Mouse (Mus musculus): ENCODE measurements around the gene Pfdn6. TPM values are rescaled to one million over a fixed set of nuclear protein-coding genes. Genes with fewer than 3 reads are reported as not detected.
A peak's percentile ranks its signal among the peaks of the same experiment; 100 is the strongest.
"Not testable (repeated sequence)": the region's sequence is repeated elsewhere in the genome, so short reads cannot be mapped to it uniquely, and the experiment has no call there.

Gene Pfdn6
- polyA plus RNA-seq, 1 experiment, result 130 TPM

DNA sequence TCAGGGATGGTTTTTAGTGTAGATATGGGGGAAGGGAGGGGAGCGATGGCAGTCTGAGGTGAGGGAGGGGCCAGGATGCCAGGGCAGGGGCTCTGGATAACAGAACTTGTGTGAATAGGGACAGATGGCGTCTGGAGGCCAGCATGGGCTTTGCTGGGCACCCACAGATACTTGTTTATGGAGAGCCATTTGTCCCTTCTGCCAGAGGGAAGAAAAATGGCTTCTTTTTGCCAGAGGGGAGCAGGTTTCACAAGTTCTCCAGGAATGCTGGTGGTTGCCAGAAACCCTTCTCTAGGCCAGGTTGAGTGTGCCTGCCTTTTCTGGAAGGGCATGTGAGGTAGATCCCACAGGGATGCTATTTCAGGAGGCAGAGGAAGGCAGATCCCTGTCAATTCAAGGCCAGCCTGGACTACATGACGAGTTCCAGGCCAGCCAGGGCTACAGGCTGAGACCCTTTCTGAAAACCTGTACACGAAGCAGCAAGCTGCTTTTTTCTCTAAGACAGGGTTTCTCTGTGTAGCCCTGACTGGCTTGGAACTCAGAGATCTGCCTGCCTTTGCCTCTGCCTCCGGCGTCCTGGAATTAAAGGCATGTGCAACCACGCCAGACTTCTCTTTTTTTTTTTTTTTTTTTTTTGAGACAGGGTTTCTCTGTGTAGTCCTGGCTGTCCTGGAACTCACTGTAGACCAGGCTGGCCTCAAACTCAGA lies 39.7 kb downstream of the Pfdn6 start:
- no peak for DNase-seq (ENCODE audit: extremely low spot score in 1 of 2, low spot score in 1 of 2)

DNA sequence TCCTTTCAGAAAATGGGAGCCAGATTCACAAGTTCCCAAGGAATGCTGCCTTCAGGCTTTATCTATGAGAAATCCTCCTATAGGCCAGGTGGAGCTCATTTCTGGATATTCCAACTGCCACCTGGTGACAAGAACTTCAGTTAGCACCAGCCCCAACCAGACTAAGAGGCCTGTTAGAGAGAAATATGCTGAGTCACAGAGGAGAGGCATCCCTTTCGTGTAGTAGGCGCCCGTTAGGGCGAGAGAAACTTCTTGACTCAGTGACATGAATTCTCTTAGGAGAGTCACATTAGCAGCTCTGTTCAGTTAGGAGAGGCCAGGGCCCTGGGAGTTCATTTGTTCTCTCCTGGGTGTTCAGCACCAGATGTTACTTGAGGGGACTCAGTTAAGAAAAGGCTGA lies 40.5 kb downstream of the Pfdn6 start:
- DNase-seq (ENCODE audit: extremely low spot score in 1 of 2, low spot score in 1 of 2), result no peak

DNA sequence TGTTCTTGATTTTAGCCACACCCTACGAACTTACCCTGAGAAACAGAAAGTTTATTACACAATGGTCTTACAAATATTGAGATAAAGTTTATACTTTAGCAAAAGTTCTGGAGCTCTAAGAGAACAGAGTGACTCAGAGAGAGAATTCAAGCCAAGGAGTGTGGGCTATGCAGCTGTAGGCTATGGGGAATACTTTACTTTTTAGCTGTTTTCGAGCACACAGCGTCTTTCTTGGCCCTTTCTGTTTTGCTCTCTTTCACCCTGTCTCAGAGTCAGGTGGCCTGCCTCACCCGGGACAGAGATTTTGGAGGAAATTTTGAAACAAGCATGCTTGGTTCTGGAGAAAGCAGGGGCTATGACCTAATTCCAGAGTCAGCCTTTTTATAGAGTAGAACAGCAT lies 42.0 kb downstream of the Pfdn6 start:
- DNase-seq (ENCODE audit: extremely low spot score in 1 of 2, low spot score in 1 of 2), result not testable (repeated sequence)

DNA sequence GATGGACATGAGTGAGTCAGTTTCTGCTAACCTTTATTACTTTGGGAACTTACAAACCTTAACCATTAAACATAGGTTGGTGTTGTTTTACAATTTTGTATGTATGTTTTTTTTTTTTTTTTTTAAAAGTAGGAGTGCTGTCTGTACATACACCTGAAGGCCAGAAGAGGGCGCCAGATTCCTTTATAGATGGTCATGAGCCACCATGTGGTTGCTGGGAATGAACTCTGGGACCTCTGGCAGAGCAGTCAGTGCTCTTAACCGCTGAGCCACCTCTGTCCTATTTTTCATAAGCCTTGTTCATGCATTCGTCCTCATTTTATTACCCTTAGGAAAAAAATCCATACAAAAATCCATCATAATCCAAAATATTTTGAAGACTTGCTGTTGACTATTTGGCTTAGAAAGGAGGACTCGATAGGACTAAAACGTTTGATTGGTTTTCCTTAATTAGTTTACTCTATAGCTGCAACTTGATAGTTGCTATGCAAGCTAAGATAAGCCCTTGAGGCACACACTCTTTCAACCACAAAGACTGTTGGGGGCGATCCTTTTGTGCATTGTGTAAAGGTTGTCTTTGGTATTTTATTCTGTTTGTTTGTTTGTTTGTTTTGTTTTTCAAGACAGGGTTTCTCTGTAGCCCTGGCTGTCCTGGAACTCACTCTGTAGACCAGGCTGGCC lies 42.9 kb downstream of the Pfdn6 start:
- no peak for DNase-seq (ENCODE audit: extremely low spot score in 1 of 2, low spot score in 1 of 2)

DNA sequence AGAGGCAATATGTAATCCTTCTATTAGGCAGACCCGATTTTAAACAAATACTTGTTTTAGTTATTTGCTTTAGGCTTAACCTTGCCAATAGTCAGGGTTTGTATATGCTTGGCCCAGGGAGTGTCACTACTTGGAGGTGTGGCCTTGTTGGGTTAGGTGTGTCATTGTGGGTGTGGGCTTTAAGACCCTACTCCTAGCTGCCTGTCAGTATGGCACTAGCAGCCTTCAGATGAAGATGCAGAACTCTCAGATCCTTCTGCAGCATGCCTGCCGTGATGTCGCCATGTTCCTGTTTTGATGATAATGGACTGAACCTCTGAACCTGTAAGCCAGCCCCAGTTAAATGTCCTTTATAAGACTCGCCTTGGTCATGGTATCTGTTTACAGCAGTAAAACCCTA lies 47.1 kb downstream of the Pfdn6 start:
- DNase-seq (ENCODE audit: extremely low spot score in 1 of 2, low spot score in 1 of 2), result not testable (repeated sequence)

DNA sequence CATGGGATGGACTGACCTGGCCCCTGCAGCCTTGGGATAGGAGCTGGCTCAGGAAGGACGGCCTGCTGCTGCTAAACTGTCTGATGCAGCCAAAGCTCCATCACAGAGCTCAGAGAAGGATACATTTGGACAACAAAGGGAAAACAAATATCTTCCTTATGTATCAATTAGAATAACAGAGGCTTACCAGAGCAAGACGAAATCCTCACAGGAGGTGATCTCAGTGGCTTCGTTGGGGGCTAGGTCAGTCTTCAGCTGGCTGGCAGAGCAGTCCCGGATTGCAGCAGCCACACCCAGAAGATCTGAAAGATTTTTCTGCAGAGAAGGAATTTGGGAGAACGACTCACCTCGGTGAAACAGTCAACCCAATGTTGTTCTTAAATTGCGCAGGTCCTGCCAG lies 47.7 kb downstream of the Pfdn6 start:
- DNase-seq (ENCODE audit: extremely low spot score in 1 of 2, low spot score in 1 of 2), result no peak

DNA sequence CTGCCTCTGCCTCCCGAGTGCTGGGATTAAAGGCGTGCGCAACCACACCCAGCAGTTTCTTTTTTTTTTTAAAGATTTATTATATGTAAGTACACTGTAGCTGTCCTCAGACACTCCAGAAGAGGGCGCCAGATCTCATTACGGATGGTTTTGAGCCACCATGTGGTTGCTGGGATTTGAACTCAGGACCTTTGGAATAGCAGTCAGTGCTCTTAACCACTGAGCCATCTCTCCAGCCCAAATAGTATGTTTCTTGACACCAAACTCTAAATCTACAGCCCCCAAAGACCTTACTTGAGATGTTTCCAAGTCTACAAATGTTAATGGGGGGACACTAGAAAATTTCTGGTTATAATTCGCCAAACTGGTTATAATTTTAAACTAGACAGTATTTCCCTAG lies 48.3 kb downstream of the Pfdn6 start:
- DNase-seq (ENCODE audit: extremely low spot score in 1 of 2, low spot score in 1 of 2), result not testable (repeated sequence)

DNA sequence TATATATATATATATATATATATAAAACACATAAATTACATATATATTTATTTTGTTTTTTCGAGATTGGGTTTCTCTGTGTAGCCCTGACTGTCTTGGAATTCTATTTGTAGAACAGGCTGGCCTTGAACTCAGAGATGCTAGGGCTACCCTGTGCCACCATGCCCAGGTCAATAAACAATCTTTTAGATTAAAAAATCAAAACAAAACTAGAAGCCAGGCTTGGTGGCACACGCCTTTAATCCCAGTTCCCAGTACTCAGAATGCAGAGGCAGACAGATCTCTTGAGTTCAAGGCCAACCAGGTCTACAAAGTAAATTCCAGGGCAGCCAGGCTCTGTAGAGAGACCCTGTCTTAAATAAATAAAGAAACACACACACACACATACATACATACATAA lies 48.8 kb downstream of the Pfdn6 start:
- no peak for DNase-seq (ENCODE audit: extremely low spot score in 1 of 2, low spot score in 1 of 2)

DNA sequence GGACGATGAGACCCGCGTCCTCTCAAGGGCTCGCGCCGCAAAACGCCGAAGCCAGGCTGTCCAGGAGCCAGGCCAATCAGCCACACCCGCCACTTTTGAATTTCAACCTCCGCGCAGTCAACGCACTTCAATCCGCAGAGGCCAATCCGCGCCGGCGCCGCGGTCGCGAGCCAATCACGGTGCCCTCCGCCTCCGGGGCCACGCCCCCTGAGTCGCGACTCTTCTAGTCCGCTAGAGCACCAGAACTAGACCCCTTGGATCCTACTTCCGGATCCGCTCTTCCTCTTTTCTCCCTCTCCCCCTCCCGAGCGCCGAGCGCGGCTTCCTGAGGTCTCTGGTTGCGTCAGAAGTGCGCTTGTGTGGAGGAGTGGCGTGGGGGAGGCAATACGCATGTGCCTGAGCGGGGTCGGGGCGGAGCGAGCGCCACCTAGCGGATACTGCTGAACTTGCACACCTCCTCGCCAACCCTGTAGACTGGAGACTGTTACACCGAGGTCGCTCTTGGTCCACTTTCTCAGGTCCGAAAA lies 49.5 kb downstream of the Pfdn6 start, which contains the start of gene Kifc1:
TSS of gene Kifc1 (minus strand) at position 129 of the 527 bp plus-strand sequence.
- DNase-seq (ENCODE audit: extremely low spot score in 1 of 2, low spot score in 1 of 2), result peak; percentile 99 to 100

DNA sequence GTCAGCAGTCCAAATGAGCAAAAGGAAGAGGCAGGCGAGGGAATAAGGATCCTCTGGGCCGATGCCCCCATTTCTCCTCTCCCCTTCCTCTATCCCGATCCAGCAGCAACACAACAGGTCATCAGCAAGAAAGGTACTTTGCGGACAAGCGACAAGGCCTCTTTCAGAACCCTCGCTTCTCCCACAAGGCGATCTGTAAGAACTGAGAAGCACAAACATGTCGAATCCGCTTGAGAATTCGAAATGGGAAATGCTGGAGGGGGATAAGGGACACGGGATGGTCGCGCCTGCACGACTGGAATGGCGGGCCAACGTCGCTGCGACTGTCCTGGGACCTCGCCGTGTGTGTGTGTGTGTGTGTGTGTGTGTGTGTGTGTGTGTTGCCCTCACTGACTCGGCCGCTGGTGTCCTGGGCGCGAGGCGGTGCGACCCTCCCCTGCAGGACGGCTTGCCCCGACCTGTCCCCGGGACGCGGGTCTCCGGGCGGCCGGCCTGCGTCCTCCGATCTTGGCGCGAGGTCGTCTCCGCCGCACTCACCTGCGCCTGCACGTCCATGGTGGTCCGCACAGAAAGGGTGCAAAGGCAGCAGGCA lies 50.1 kb downstream of the Pfdn6 start:
- not testable (repeated sequence) for DNase-seq (ENCODE audit: extremely low spot score in 1 of 2, low spot score in 1 of 2)

Other genes starting within 250 kb of the Pfdn6 start
- 104 and 117 TPM in 2 replicates for gene March2, start 221.7 kb downstream of the Pfdn6 start, polyA plus RNA-seq (2012; rRNA removed)
- 461 and 466 TPM in 2 replicates for gene Rab11b, start 179.8 kb downstream of the Pfdn6 start, polyA plus RNA-seq (2012; rRNA removed)
- 4.2 and 4.4 TPM in 2 replicates for gene Angptl4, start 158.5 kb downstream of the Pfdn6 start, polyA plus RNA-seq (2012; rRNA removed)
- gene Kank3, start 129.8 kb downstream of the Pfdn6 start, polyA plus RNA-seq (2012; rRNA removed), result 171 and 180 TPM in 2 replicates
- gene Rps28, start 115.8 kb downstream of the Pfdn6 start, polyA plus RNA-seq (2012; rRNA removed), result 683 and 811 TPM in 2 replicates
- gene Ndufa7, start 115.8 kb downstream of the Pfdn6 start, polyA plus RNA-seq (2012; rRNA removed), result 316 and 318 TPM in 2 replicates
- gene Cd320, start 97.3 kb downstream of the Pfdn6 start, polyA plus RNA-seq (2012; rRNA removed), result 30.1 and 31.8 TPM in 2 replicates
- gene Gm7029, start 66.5 kb downstream of the Pfdn6 start, polyA plus RNA-seq (2012; rRNA removed), result not detected in 2 replicates
- 2.5 and 2.6 TPM in 2 replicates for gene Kifc1, start 49.7 kb downstream of the Pfdn6 start, polyA plus RNA-seq (2012; rRNA removed)
- 1.3 and 1.5 TPM in 2 replicates for gene Platr17, start 35.2 kb downstream of the Pfdn6 start, polyA plus RNA-seq (2012; rRNA removed)
- 26.4 and 27.2 TPM in 2 replicates for gene Daxx, start 30.9 kb downstream of the Pfdn6 start, polyA plus RNA-seq (2012; rRNA removed)
- 25.4 and 28.5 TPM in 2 replicates for gene Tapbp, start 24.4 kb downstream of the Pfdn6 start, polyA plus RNA-seq (2012; rRNA removed)
- gene Zbtb22, start 24.4 kb downstream of the Pfdn6 start, polyA plus RNA-seq (2012; rRNA removed), result 29.9 and 33.4 TPM in 2 replicates
- gene Rgl2, start 10.8 kb downstream of the Pfdn6 start, polyA plus RNA-seq (2012; rRNA removed), result 154 and 161 TPM in 2 replicates
- gene Wdr46, start 317 bp upstream of the Pfdn6 start, polyA plus RNA-seq (2012; rRNA removed), result 13.3 and 13.7 TPM in 2 replicates
- gene B3galt4, start 11.1 kb upstream of the Pfdn6 start, polyA plus RNA-seq (2012; rRNA removed), result 6.9 and 7.5 TPM in 2 replicates
- 69.5 and 70.5 TPM in 2 replicates for gene Vps52, start 15.5 kb upstream of the Pfdn6 start, polyA plus RNA-seq (2012; rRNA removed)
- 488 and 518 TPM in 2 replicates for gene Rps18, start 15.7 kb upstream of the Pfdn6 start, polyA plus RNA-seq (2012; rRNA removed)
- gene H2-K1, start 60.0 kb upstream of the Pfdn6 start, polyA plus RNA-seq (2012; rRNA removed), result 75.5 and 94.5 TPM in 2 replicates
- 80.9 and 89.6 TPM in 2 replicates for gene Ring1, start 84.3 kb upstream of the Pfdn6 start, polyA plus RNA-seq (2012; rRNA removed)
- gene H2-Ke6, start 87.7 kb upstream of the Pfdn6 start, polyA plus RNA-seq (2012; rRNA removed), result 84.6 and 87.2 TPM in 2 replicates
- gene Slc39a7, start 91.3 kb upstream of the Pfdn6 start, polyA plus RNA-seq (2012; rRNA removed), result 101 and 102 TPM in 2 replicates
- 69.5 and 79.4 TPM in 2 replicates for gene Rxrb, start 91.5 kb upstream of the Pfdn6 start, polyA plus RNA-seq (2012; rRNA removed)
- 10.0 and 10.7 TPM in 2 replicates for gene Col11a2, start 99.1 kb upstream of the Pfdn6 start, polyA plus RNA-seq (2012; rRNA removed)
- gene H2-Oa, start 152.0 kb upstream of the Pfdn6 start, polyA plus RNA-seq (2012; rRNA removed), result 1.1 and 1.2 TPM in 2 replicates
- gene H2-DMa, start 179.2 kb upstream of the Pfdn6 start, polyA plus RNA-seq (2012; rRNA removed), result 26.3 and 26.8 TPM in 2 replicates
- 167 and 194 TPM in 2 replicates for gene Brd2, start 182.3 kb upstream of the Pfdn6 start, polyA plus RNA-seq (2012; rRNA removed)
- 0.99 and 1.1 TPM in 2 replicates for gene H2-DMb2, start 203.0 kb upstream of the Pfdn6 start, polyA plus RNA-seq (2012; rRNA removed)
- gene H2-DMb1, start 212.7 kb upstream of the Pfdn6 start, polyA plus RNA-seq (2012; rRNA removed), result 3.1 and 3.5 TPM in 2 replicates
- 4.0 and 4.1 TPM in 2 replicates for gene Tap1, start 247.2 kb upstream of the Pfdn6 start, polyA plus RNA-seq (2012; rRNA removed)
- 4.5 and 4.7 TPM in 2 replicates for gene Psmb9, start 247.4 kb upstream of the Pfdn6 start, polyA plus RNA-seq (2012; rRNA removed)

Measured in frontal cortex, adult 2 months (tissue).